Mouse (Mus musculus): ENCODE measurements around the gene Hal. TPM values are rescaled to one million over a fixed set of nuclear protein-coding genes. Genes with fewer than 3 reads are reported as not detected.
A peak's percentile ranks its signal among the peaks of the same experiment; 100 is the strongest.

The Hal gene
- not detected in 2 replicates for polyA plus RNA-seq (2015; fragmentation: Nextera tagmentation; extraction: Ambion mirVana)

DNA sequence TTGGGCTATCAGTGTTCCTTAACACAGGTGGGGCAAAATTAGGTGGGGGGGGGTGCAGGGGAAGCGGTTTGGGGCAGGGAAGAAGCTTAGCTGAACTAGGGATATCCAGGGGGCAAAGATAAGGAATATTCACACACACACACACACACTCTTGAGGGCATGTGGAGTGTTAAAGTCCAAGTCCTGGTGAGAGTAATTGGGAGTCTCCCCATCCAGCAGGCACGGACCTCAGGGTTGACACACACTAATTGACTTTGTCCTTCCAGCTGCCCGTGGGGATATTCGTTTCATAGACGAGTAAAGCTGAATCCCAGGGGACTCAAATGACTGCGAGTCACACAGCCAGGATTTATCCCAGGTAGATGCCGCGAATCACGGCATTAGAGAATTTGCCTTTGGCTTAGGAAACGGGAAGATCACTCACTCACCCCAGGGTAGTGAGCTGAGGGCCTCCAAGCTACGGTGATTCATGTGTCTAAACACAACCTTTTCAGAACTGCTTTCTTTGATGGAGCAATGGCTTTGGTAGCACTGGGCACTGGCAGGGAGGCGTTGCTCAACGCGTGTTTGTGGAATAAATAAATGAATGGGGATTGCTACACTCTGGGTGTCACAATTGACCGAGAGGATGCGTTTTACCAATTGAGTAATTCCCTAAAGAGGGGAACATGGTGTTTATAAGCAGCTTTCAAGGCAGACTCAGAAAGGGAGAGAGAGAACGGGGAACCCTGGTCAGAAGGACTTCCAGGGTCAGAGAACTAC is at the start of gene Hal:
Gene Hal, plus strand, starts transcription at position 703 of the 762 bp plus-strand sequence.
- no peak for ATAC-seq (ENCODE audit: low read depth)
- WGBS = 59% methylated on average over 17 of the region's 17 CpGs
- Histone ChIP-seq H3K9ac (no peak within 1 kb of the TSS), H3K4me3 (no peak within 1 kb of the TSS), H3K9me3 (no peaks in the 10 kb centered on the region), H3K4me1 (replicated peaks) (no peaks in the 10 kb centered on the region), H3K27me3 (no peaks in the 10 kb centered on the region), H3K4me2 (no peak within 1 kb of the TSS), H3K36me3 (peaks cover 9% of the 10 kb centered on the region), H3K27ac (replicated peaks) (no peak within 1 kb of the TSS)

DNA sequence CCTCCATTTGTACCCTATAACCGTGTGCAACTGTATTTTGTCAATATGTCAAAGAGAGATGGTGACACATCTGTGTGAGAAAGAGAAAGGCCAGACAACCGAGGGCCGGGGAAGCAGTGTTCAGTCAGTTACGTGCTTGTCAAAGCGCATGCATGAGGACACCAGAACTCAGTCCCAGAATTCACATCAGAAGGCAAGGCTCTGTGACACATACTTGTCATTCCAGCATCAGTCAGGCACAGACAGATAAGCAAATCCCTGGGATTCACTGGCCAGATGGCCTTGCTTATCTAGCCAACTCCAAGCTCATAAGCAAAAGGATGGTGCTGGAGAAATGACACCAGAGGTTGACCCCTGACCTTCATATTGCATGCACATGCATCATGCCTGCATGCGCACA is 47.1 kb upstream of the Hal start:
- H3K27me3 ChIP-seq = no peaks in the 10 kb centered on the region
- H3K4me3 ChIP-seq = no peak overlapping the region
- H3K9me3 ChIP-seq = no peaks in the 10 kb centered on the region
- no peaks in the 10 kb centered on the region for H3K4me1 ChIP-seq (replicated peaks)
- WGBS = 92% methylated on average over 6 of the region's 6 CpGs
- no peak overlapping the region for H3K9ac ChIP-seq
- no peaks in the 10 kb centered on the region for H3K36me3 ChIP-seq
- no peak overlapping the region for H3K27ac ChIP-seq (replicated peaks)
- no peak for ATAC-seq (ENCODE audit: low read depth)
- H3K4me2 ChIP-seq = no peak overlapping the region

DNA sequence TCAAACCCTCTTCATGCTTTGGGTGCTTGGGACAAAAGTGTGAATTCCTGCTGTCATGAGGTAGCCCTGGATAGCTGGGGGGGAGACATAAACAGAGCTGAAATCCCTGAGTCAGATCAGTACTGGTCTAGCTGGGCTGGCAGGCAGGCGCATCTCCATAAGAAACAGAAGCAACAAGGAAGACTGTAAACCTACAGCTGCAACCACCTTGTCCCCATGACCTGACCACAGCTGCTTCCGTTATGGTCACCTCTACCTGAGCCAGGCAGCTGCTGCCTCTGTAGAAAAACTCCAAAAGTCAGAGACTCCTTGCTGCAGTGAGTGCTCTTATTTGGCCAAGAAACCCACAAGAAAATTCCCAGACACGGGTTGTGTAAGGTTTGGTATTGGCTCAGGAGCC is 46.4 kb upstream of the Hal start:
- 86% methylated on average over 3 of the region's 3 CpGs for WGBS
- Histone ChIP-seq H3K36me3 (no peaks in the 10 kb centered on the region), H3K4me2 (no peak overlapping the region), H3K4me3 (no peak overlapping the region), H3K9ac (no peak overlapping the region), H3K4me1 (replicated peaks) (no peaks in the 10 kb centered on the region), H3K27ac (replicated peaks) (no peak overlapping the region), H3K27me3 (no peaks in the 10 kb centered on the region), H3K9me3 (no peaks in the 10 kb centered on the region)
- no peak for ATAC-seq (ENCODE audit: low read depth)

DNA sequence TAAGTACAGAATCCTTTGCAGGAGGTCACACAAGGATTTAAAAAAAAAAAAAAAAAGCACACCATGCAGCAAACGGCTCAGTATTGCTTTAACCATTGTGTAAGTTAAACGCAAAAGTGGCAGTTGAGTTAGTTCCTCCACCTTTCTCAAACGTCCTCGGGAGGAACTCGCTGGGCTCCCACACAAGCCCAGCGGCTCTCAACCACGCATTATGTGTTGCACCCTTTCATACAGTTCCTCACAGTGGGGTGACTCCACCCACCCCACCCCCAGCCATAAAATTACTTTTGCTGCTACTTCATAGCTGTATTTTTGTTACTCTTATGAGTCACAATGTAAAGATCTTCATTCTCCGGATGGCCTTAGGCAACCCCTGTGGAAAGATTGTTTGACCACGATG is 44.2 kb upstream of the Hal start:
- 72% methylated on average over 9 of the region's 9 CpGs for WGBS
- H3K9me3 ChIP-seq = no peaks in the 10 kb centered on the region
- H3K4me2 ChIP-seq = no peak overlapping the region
- no peak overlapping the region for H3K27ac ChIP-seq (replicated peaks)
- no peak for ATAC-seq (ENCODE audit: low read depth)
- H3K36me3 ChIP-seq = no peaks in the 10 kb centered on the region
- H3K4me3 ChIP-seq = no peak overlapping the region
- no peaks in the 10 kb centered on the region for H3K4me1 ChIP-seq (replicated peaks)
- no peaks in the 10 kb centered on the region for H3K27me3 ChIP-seq
- no peak overlapping the region for H3K9ac ChIP-seq

DNA sequence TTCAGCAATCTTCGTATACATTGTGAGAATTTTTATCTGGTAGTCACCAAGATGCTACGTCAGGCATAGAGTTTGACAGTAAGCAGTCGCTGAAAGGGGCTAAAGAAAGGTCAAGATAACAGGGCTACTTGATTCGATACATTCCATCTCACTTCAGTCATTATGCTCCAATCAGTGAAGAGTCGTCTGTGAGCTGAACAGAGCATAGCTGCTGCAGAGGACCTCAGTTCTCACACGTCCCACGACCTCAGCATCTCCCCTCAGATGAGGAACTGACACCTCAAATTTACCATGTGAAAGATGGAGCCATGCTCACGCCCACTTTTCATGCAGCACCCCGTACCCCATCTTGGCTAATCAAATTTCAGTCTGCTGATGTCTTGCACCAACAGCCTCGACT is 41.2 kb upstream of the Hal start:
- Histone ChIP-seq H3K4me3 (no peak overlapping the region), H3K9me3 (no peaks in the 10 kb centered on the region), H3K27ac (replicated peaks) (no peak overlapping the region), H3K27me3 (no peaks in the 10 kb centered on the region), H3K4me2 (no peak overlapping the region), H3K36me3 (no peaks in the 10 kb centered on the region), H3K4me1 (replicated peaks) (peaks cover 4% of the 10 kb centered on the region), H3K9ac (no peak overlapping the region)
- WGBS = 73% methylated on average over 10 of the region's 10 CpGs
- ATAC-seq (ENCODE audit: low read depth) = no peak

DNA sequence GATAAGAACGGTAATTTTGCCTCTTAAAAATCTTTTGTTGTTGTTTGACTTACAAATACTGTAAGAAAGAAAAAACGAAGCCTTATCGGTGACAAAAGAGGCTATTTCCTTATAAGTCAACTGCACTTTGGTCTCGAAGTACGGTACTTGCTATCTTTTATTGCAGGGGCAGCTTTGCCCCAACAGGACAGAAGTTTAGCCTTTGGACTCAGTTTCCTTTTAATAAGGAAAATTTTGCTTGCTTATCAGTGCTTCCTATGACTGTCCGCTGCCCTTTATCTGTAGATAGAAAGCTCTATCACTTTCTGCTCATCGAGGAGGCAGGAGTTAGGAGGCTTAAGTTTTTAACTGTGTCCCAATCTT is 33.9 kb upstream of the Hal start:
- H3K27me3 ChIP-seq = no peaks in the 10 kb centered on the region
- H3K9ac ChIP-seq = peak overlapping the region; percentile 87
- H3K27ac ChIP-seq (replicated peaks) = no peak overlapping the region
- ATAC-seq (ENCODE audit: low read depth) = no peak
- 67% methylated on average over 7 of the region's 7 CpGs for WGBS
- H3K4me2 ChIP-seq = peak overlapping the region; percentile 89
- peak overlapping the region; percentile 61 for H3K4me3 ChIP-seq
- no peaks in the 10 kb centered on the region for H3K9me3 ChIP-seq
- H3K4me1 ChIP-seq (replicated peaks) = peaks cover 29% of the 10 kb centered on the region
- no peaks in the 10 kb centered on the region for H3K36me3 ChIP-seq

- Histone ChIP-seq H3K9me3 (no peaks in the 10 kb centered on the region), H3K36me3 (peaks cover 49% of the 10 kb centered on the region), H3K9ac (no peak overlapping the region), H3K27ac (replicated peaks) (no peak overlapping the region), H3K4me1 (replicated peaks) (peaks cover 11% of the 10 kb centered on the region), H3K4me2 (no peak overlapping the region), H3K4me3 (no peak overlapping the region), H3K27me3 (no peaks in the 10 kb centered on the region)
- ATAC-seq (ENCODE audit: low read depth) = no peak
- WGBS = 86% methylated on average over 11 of the region's 11 CpGs
Observed at GRCm38 (mm10) chr10:93460106-93460505, 28.5 kb upstream of the Hal start.

DNA sequence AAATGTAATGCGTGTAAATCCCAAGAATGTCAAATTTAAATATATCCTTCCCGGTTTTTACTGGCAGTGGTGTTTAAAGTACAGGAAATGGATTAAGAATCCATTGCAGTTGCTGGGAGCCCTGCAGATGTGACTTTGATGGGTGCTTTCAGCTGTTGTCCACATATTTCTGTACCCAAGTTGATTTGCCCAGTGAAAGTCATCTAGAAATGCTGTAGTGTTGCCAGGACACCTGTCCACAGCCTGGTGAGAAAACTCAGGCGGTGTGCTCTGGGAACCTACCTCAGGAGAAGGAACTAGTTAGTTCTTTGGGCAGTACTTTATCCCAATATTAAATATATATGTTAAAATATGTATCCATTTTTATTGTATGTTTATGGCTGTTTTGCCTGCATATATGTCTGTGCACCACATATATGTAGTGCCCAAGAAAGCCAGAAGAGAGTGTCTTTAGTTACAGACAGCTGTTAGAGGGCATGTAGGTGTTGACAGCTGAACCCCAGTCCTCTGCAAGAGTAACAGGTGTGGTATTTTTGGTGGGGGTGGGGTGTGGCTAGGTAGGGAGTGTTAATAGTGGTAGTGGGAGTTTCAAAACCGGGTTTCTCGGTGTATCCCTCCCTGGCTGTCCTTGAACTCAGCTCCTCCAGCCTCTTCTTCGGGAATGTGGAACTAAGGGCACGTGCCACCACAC is 25.7 kb upstream of the Hal start:
- H3K9me3 ChIP-seq = no peaks in the 10 kb centered on the region
- no peak for ATAC-seq (ENCODE audit: low read depth)
- no peaks in the 10 kb centered on the region for H3K27me3 ChIP-seq
- H3K9ac ChIP-seq = no peak overlapping the region
- H3K36me3 ChIP-seq = peaks cover 75% of the 10 kb centered on the region
- 94% methylated on average over 7 of the region's 7 CpGs for WGBS
- no peak overlapping the region for H3K4me2 ChIP-seq
- no peaks in the 10 kb centered on the region for H3K4me1 ChIP-seq (replicated peaks)
- no peak overlapping the region for H3K4me3 ChIP-seq
- no peak overlapping the region for H3K27ac ChIP-seq (replicated peaks)

DNA sequence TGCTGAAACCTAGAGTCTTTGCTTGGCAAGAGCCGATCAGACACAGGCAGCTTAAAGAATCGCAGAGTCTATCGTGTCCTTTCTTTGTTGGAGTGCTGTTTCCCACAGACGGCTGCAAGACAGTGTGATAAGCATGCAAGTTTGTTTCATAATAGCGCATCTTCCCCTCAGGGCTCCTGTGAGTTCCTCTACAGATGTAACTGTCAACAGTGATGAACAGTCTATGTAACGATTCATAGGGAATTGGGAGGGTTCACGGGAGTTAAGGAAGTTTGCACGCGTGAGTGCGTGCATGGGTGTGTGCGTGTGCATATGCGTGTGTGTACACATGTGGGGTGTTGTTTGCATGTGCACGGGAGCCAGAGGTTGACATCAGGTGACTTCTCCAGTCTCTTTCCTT is 25.0 kb upstream of the Hal start:
- Histone ChIP-seq H3K4me2 (no peak overlapping the region), H3K36me3 (peaks cover 79% of the 10 kb centered on the region), H3K9ac (no peak overlapping the region), H3K27ac (replicated peaks) (no peak overlapping the region), H3K4me1 (replicated peaks) (no peaks in the 10 kb centered on the region), H3K4me3 (no peak overlapping the region), H3K9me3 (no peaks in the 10 kb centered on the region), H3K27me3 (no peaks in the 10 kb centered on the region)
- WGBS = 92% methylated on average over 13 of the region's 13 CpGs
- no peak for ATAC-seq (ENCODE audit: low read depth)

GRCm38 (mm10) chr10:93467259-93467658 is 21.3 kb upstream of the Hal start:
- ATAC-seq (ENCODE audit: low read depth) = no peak
- Histone ChIP-seq H3K36me3 (peaks cover 78% of the 10 kb centered on the region), H3K4me1 (replicated peaks) (no peaks in the 10 kb centered on the region), H3K9me3 (no peaks in the 10 kb centered on the region), H3K4me3 (no peak overlapping the region), H3K27ac (replicated peaks) (no peak overlapping the region), H3K27me3 (no peaks in the 10 kb centered on the region), H3K9ac (no peak overlapping the region), H3K4me2 (no peak overlapping the region)
- 96% methylated on average over 4 of the region's 4 CpGs for WGBS

DNA sequence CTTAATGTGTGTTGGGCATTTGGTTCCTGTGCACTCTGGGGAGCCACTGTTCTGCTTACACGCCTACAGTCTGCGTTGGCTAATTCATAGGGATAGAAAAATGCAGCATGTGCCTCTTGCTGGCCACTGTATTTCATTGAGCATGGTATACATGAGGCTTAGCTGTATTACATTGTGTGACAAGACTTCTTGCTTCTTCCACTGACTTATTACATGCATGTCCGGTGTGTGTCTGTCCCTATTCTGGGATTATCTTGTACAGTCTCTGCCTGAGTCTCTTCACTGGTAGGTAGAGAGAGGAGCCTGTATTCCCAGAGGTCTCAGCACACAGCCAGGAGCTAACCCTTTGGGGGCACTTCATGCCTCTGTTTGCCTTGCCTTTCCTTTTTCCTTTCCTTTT is 20.8 kb upstream of the Hal start:
- no peak for ATAC-seq (ENCODE audit: low read depth)
- H3K4me2 ChIP-seq = no peak overlapping the region
- 98% methylated on average over 3 of the region's 3 CpGs for WGBS

DNA sequence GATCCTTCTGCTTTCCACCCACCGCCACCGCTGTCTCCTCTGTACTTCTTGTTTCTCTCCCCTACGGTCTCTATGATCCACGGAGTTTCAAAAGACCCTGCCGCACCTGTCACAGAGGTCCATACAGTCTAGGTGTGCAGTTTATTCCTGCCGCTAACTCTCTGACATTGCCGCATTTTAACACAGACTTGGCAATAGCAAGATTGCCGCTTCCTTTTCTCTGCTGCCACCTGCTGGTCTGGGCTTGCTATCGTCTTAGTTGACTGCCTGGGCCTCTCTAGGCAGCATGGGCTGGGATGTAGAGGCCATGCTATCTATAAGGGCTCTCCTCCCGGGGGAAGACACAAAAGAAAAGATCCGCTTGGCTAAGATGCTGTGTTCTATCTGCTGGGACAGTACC is 17.2 kb upstream of the Hal start:
- no peak overlapping the region for H3K4me3 ChIP-seq
- no peaks in the 10 kb centered on the region for H3K27me3 ChIP-seq
- no peaks in the 10 kb centered on the region for H3K4me1 ChIP-seq (replicated peaks)
- no peak overlapping the region for H3K27ac ChIP-seq (replicated peaks)
- WGBS = 55% methylated on average over 11 of the region's 11 CpGs
- no peak overlapping the region for H3K4me2 ChIP-seq
- H3K36me3 ChIP-seq = peaks cover 76% of the 10 kb centered on the region
- no peaks in the 10 kb centered on the region for H3K9me3 ChIP-seq
- no peak overlapping the region for H3K9ac ChIP-seq
- ATAC-seq (ENCODE audit: low read depth) = 0 out of 2 replicates have a peak, but pooled peaks have one; percentile 27

More for the DNA sequence above, 20.8 kb upstream of the Hal start:
- Histone ChIP-seq H3K4me1 (replicated peaks) (no peaks in the 10 kb centered on the region), H3K4me3 (no peak overlapping the region), H3K36me3 (peaks cover 77% of the 10 kb centered on the region), H3K9ac (no peak overlapping the region), H3K27me3 (no peaks in the 10 kb centered on the region), H3K27ac (replicated peaks) (no peak overlapping the region), H3K9me3 (no peaks in the 10 kb centered on the region)

GRCm38 (mm10) chr10:93484511-93484910 is 4.1 kb upstream of the Hal start:
- Histone ChIP-seq H3K4me2 (no peak overlapping the region), H3K27me3 (no peaks in the 10 kb centered on the region), H3K36me3 (peaks cover 46% of the 10 kb centered on the region), H3K4me1 (replicated peaks) (no peaks in the 10 kb centered on the region), H3K4me3 (no peak overlapping the region), H3K9me3 (no peaks in the 10 kb centered on the region), H3K9ac (no peak overlapping the region), H3K27ac (replicated peaks) (no peak overlapping the region)
- WGBS = 92% methylated on average over 8 of the region's 8 CpGs
- ATAC-seq (ENCODE audit: low read depth) = no peak

Data from neural tube, embryonic 13.5 days (tissue).